Mouse (Mus musculus) testis, adult 2 months (tissue): ENCODE data around the gene Kndc1. TPM values are rescaled to one million over a fixed set of nuclear protein-coding genes. Genes with fewer than 3 reads are reported as not detected.

Experiments used
- H3K27ac ChIP-seq: fragments of 200-500 bp; 2 replicates; pipeline ENCODE4 v1.5.1; 2012; ENCODE audit warnings: low read depth, low read length; ENCODE audit not compliant: control insufficient read depth, insufficient read depth
- H3K27me3 ChIP-seq: fragments of 200-500 bp; 2 replicates; pipeline ENCODE4 v1.6.1; 2012; ENCODE audit warnings: mild to moderate bottlenecking, low read length, moderate library complexity; ENCODE audit not compliant: control insufficient read depth, insufficient read depth
- H3K36me3 ChIP-seq: fragments of 200-500 bp; 2 replicates; pipeline ENCODE4 v1.6.1; 2012; ENCODE audit warnings: mild to moderate bottlenecking, low read length; ENCODE audit not compliant: control insufficient read depth, insufficient read depth
- H3K4me1 ChIP-seq: fragments of 200-500 bp; 2 replicates; pipeline ENCODE4 v1.6.1; 2012; ENCODE audit warnings: low read length; ENCODE audit not compliant: control insufficient read depth, insufficient read depth
- H3K4me3 ChIP-seq: fragments of 200-500 bp; 2 replicates; pipeline ENCODE4 v1.5.1; 2012; ENCODE audit warnings: low read depth, mild to moderate bottlenecking, low read length, moderate library complexity, mixed read lengths; ENCODE audit not compliant: control insufficient read depth
- CTCF ChIP-seq: fragments of 200-500 bp; IDR thresholded peaks from 2 replicates; pipeline ENCODE4 v1.5.1; 2012; ENCODE audit warnings: low read depth, mild to moderate bottlenecking, inconsistent platforms, low read length, moderate library complexity; ENCODE audit not compliant: control insufficient read depth, insufficient read depth, insufficient replicate concordance
- POLR2A ChIP-seq: fragments of 200-500 bp; IDR thresholded peaks from 2 replicates; pipeline ENCODE4 v1.6.1; 2012; ENCODE audit warnings: low read depth, mild to moderate bottlenecking, inconsistent platforms, low read length, moderate library complexity; ENCODE audit not compliant: control insufficient read depth
- polyA plus RNA-seq: library from polyadenylated mRNA; depleted of rRNA; stranded (reverse); fragments of >200 nt; gene quantifications from 2 replicates; pipeline ENCODE4 v1.2.3, GENCODE M21; 2012

Gene Kndc1
- polyA plus RNA-seq, 1 experiment, result 3.9 TPM

DNA sequence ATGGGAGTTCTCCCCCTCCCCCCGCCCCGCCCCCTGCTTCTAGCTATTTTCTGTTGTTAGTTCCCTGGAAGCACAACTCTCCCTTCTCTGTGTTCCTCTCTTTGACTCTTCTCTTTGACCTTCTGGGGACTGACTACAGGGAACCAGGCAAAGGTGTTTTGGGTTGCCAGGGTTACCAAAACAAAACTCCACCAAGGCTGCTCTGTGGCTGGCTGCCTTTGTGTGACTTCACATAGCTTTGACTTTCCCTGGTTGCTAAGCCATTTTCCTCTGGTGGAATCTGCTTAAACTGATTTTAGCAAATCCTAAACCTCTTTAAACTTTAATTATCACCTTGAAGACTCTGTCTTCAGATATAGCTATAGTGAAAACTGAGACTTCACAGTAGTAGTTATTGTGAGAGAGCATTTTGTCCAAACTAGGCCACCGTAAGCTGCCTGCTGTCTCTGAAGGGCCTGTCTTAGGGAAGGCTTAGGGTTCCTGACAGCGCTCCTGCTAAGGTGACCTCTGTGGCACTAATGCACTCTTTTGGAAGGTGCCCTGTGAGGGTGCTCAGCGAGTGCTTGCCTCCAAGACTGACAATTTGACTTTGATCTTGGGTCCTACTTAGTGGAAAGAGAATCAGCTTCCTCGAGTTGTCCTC, 57.6 kb downstream of the Kndc1 start:
- TF ChIP-seq POLR2A (no peak), CTCF (no peak)
- Histone ChIP-seq H3K27ac (no peak overlapping the region), H3K36me3 (no peaks in the 10 kb centered on the region), H3K4me1 (peaks cover 13% of the 10 kb centered on the region), H3K4me3 (no peak overlapping the region), H3K27me3 (no peaks in the 10 kb centered on the region; the same call in 1 of the 2 replicates)

DNA sequence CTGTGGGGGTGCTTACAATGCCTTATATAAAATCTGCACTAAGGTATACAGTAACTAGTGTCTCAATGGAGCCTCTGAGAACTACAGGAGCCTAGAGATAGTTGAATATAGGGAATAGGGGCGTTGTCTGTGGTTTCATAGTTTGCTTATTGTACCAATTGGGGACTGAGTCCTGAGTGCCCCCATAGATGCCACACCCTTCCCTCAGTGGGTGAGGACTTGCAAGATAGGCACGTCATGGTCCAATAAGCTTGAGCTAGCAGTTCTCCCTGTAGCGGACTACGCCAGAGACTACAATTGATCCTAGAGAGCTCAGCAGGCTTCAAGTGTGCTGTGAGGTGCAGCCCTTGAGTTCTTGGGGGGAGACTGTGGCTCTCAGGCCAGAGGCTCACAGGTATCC, 61.0 kb downstream of the Kndc1 start:
- no peak for TF ChIP-seq CTCF
- TF ChIP-seq POLR2A, result no peak
- H3K27ac ChIP-seq, result no peak overlapping the region
- H3K4me1 ChIP-seq, result peaks cover 4% of the 10 kb centered on the region; the same call in 1 of the 2 replicates
- H3K4me3 ChIP-seq, result no peak overlapping the region
- no peaks in the 10 kb centered on the region for H3K36me3 ChIP-seq
- H3K27me3 ChIP-seq, result no peaks in the 10 kb centered on the region

DNA sequence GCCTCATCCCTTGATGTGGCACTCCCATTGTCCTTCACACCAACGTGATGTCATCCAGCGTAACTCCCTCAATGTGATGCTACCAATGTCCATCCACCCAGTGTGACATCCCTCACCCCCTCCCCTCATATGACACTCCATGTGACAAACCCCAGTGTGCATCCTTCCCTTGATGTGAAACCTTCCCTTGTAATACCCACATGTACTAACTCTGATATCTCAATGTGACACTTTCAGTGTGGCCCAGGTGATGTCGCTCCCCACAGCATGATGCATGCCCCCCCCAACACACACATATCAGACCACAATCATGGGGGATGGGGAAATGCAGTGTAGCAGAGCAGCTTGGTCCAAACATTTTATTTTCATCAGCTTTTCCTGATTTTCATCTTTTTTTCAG, 62.2 kb downstream of the Kndc1 start:
- H3K27ac ChIP-seq, result no peak overlapping the region
- no peak overlapping the region; the same call in 1 of the 2 replicates for H3K4me3 ChIP-seq
- H3K27me3 ChIP-seq, result no peaks in the 10 kb centered on the region
- no peaks in the 10 kb centered on the region for H3K36me3 ChIP-seq
- peaks cover 2% of the 10 kb centered on the region; the same call in 1 of the 2 replicates for H3K4me1 ChIP-seq
- no peak for TF ChIP-seq CTCF
- peak; percentile 39; the same call in 1 of the 2 replicates for TF ChIP-seq POLR2A

DNA sequence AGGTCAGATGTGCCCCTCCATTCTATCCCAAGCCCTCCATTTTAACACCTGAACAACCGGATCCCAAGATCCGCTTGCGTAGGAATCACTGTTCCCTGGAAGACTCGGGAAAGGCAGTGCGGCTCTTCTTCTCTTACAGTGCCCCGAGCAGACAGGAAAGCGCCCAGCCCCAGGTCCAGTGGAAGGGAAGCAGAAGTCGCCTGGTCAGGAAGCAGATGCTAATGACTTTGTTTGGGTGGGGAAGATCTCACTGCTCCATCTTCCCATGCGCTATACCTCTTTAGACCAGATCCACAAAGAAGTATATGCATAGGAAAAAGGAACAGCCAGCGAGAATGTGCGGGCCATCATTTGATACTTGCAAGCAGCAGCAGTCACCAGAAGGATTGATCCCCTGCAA, 62.9 kb downstream of the Kndc1 start:
- no peaks in the 10 kb centered on the region for H3K36me3 ChIP-seq
- no peaks in the 10 kb centered on the region for H3K4me1 ChIP-seq
- peak overlapping the region; percentile 60 for H3K4me3 ChIP-seq
- TF ChIP-seq CTCF (no peak), POLR2A (no peak)
- H3K27ac ChIP-seq, result peak overlapping the region; percentile 75
- no peaks in the 10 kb centered on the region for H3K27me3 ChIP-seq

DNA sequence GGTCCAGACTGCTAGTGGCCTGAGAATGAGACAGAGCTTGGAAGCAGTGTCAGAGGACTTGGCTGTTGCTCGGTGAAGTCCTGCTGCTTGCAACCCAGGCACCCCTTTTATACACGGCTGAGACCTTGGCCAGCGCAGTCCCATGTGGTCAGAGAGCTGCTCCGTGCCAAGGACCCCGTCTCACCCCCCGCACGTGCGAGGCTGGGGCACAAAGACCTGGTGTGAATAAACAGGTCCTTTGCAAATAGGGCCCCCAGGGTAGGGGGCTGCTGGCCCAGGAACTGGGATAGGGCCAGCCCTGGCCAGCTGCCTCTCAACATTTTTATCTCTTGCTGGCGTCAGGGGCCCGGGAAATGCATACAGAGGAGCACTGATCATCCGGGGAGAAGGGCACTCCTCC, 63.5 kb downstream of the Kndc1 start:
- Histone ChIP-seq H3K36me3 (no peaks in the 10 kb centered on the region), H3K27me3 (no peaks in the 10 kb centered on the region), H3K4me3 (peak overlapping the region; percentile 60), H3K27ac (peak overlapping the region; percentile 75), H3K4me1 (no peaks in the 10 kb centered on the region)
- no peak for TF ChIP-seq CTCF
- peak; percentile 81; the same call in 1 of the 2 replicates for TF ChIP-seq POLR2A

DNA sequence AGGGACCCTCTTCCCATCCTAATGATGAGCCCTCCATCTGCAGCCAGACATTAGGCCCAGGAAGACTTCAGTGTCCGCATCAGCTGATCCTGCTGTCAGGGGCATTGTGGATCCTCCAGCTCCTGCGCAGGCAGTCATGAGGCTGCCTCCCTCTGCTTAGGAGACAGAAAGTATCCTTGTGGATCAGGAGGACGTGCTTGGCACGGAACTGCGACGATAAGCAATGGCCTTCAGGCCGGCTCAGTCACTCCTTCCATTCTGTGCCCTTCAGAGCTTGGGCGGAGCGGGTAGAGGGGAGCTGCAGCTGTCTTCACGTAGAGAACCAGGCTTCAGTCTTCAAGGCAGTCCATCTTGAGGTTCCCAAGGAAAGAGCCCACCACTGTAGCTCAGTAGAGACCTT, 66.6 kb downstream of the Kndc1 start:
- Histone ChIP-seq H3K4me3 (no peak overlapping the region), H3K27ac (peak overlapping the region; percentile 87), H3K4me1 (no peaks in the 10 kb centered on the region), H3K27me3 (no peaks in the 10 kb centered on the region), H3K36me3 (no peaks in the 10 kb centered on the region)
- TF ChIP-seq POLR2A (no peak; the same call in none of the 2 replicates), CTCF (no peak)

DNA sequence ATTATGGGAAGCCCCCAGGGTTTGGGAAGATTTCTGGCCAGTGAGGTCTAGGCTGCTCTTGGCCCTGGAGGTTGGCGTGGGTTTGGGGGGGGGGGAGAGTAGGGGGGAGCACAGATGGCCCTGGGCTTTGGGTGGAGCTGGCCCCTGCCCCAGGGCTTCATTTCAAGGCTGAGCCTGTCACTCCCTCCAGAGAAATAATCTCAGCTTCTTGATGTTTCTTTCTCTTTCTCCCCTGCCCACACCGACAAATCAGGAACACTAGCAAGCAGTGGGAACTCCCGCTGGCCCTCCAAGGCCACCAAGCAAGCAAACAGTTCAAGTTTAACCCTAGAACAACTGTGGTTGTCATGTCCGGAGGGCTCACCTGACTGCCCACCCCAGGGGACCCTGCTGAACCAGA, 69.3 kb downstream of the Kndc1 start:
- Histone ChIP-seq H3K4me1 (no peaks in the 10 kb centered on the region), H3K4me3 (no peak overlapping the region), H3K27me3 (no peaks in the 10 kb centered on the region), H3K36me3 (no peaks in the 10 kb centered on the region), H3K27ac (peak overlapping the region; percentile 73)
- no peak for TF ChIP-seq CTCF
- TF ChIP-seq POLR2A, result no peak

DNA sequence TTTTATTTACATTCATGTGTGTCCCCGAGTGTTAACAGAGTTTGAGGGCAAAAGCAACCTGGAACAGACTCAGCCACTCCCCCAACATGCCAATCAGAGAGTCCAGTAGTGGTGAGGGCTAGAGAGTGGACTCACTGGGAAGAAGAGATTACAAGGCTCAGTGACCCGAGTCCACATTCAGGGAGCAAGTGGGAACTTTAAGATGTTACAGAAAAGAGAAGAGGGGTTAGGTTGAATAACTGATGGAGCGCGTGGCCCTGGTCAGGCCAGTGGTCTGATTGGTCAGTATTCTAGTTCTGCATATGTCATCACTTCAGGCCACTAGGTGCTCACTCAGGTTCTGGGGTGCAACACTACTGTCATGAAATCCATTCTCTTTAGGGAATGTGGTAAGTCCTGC, 72.7 kb downstream of the Kndc1 start:
- H3K4me1 ChIP-seq, result no peaks in the 10 kb centered on the region
- peak overlapping the region; percentile 36 for H3K27ac ChIP-seq
- H3K36me3 ChIP-seq, result no peaks in the 10 kb centered on the region
- TF ChIP-seq POLR2A (no peak), CTCF (no peak)
- H3K4me3 ChIP-seq, result no peak overlapping the region
- H3K27me3 ChIP-seq, result no peaks in the 10 kb centered on the region
